Mouse (Mus musculus) embryonic facial prominence, embryonic 14.5 days (tissue): ENCODE results near the gene Tulp2. TPM values are rescaled to one million over a fixed set of nuclear protein-coding genes. Genes with fewer than 3 reads are reported as not detected.

ENCODE experiments used
- ATAC-seq: fragments of 200-750 bp; cut with Nextera tagmentation; 2 replicates; pipeline ENCODE4 v1.8.0; 2017; ENCODE audit warnings: low read depth, moderate number of reproducible peaks, moderate TSS enrichment
- DNase-seq: peaks from one replicate; pipeline ENCODE4 v3.0.0-alpha.2; 2015; ENCODE audit warnings: low spot score
- H3K27ac ChIP-seq: fragments of 300-500 bp; sonication (generic); replicated peaks from 2 replicates; pipeline ENCODE4 v1.5.1; 2014; ENCODE audit warnings: low read depth, mild to moderate bottlenecking, low read length, moderate library complexity
- H3K27me3 ChIP-seq: fragments of 300-500 bp; sonication (generic); replicated peaks from 2 replicates; pipeline ENCODE4 v1.6.1; 2014; ENCODE audit warnings: low read length; ENCODE audit not compliant: control insufficient read depth, insufficient read depth
- H3K36me3 ChIP-seq: fragments of 300-500 bp; sonication (generic); 2 replicates; pipeline ENCODE4 v1.6.1; 2014; ENCODE audit warnings: low read length, mixed read lengths; ENCODE audit not compliant: control insufficient read depth, insufficient read depth
- H3K4me1 ChIP-seq: fragments of 300-500 bp; sonication (generic); 2 replicates; pipeline ENCODE4 v1.6.1; 2014; ENCODE audit warnings: antibody characterized with exemption, low read length; ENCODE audit not compliant: control insufficient read depth, insufficient read depth
- H3K4me2 ChIP-seq: fragments of 300-500 bp; sonication (generic); 2 replicates; pipeline ENCODE4 v1.6.1; 2014; ENCODE audit warnings: low read depth, mild to moderate bottlenecking, low read length, moderate library complexity, mixed read lengths
- H3K4me3 ChIP-seq: fragments of 300-500 bp; sonication (generic); 2 replicates; pipeline ENCODE4 v1.5.1; 2014; ENCODE audit warnings: low read depth, mild to moderate bottlenecking, low read length
- H3K9ac ChIP-seq: fragments of 300-500 bp; sonication (generic); 2 replicates; pipeline ENCODE4 v1.6.1; 2014; ENCODE audit warnings: low read depth, mild to moderate bottlenecking, low read length, moderate library complexity, mixed read lengths
- H3K9me3 ChIP-seq: fragments of 300-500 bp; sonication (generic); 2 replicates; pipeline ENCODE4 v1.6.1; 2016; ENCODE audit warnings: low read length; ENCODE audit not compliant: control insufficient read depth
- WGBS: fragments of 180-500 bp; shearing (Covaris S2); extraction: QIAGEN DNeasy Blood & Tissue Kit; methylation state at CpG from one replicate; pipeline ENCODE4 v1.1.7; 2014; 5-methylcytosine and 5-hydroxymethylcytosine counted together
- polyA plus RNA-seq: library from polyadenylated mRNA; unstranded; fragments of >200 nt; fragmentation: Nextera tagmentation; extraction: Ambion mirVana; gene quantifications from 2 replicates; pipeline ENCODE4 v1.2.1, GENCODE M21; 2014

Gene Tulp2
- polyA plus RNA-seq, 1 experiment from 2014 or later = 1.2 TPM

DNA sequence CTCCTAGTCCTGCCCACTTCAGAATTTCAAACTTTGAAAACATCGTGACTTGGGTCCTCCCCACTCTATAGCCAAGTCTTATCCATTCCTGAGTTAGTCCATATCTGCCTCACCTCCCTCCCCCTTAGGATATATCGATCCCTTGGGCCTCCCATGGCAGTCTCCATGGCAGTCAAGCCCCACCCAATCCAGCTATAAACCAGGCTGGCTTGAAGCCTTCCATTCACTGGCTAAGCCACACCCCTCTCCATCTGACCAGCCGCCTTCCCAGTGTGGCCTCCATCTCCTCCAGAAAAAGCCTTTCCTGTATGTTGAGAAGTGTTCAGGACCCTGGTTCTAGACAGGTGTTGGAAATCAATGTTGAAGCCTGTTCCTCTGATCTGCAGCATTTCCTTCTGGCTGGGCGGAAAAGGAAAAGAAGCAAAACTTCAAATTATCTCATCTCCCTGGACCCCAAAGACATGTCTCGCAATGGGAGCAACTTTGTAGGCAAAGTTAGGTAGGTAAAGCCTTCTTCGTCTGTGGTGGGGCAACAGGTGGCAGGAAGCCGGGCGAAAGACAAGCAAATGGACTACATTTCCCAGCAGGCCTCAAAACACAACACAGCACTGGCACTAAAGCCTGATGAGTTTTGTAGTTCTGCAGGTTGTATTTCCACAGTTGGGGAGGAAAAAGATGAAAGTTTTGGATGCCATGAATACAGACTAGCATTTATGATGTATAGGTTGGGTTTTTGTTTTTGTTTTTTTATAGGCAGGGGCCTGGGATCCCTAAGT is 37.9 kb downstream of the Tulp2 start:
- WGBS = 80% methylated on average over 8 of the region's 8 CpGs
- peaks cover 10% of the 10 kb centered on the region; the same call in 1 of the 2 replicates for H3K36me3 ChIP-seq
- H3K27ac ChIP-seq = no peak overlapping the region
- H3K9ac ChIP-seq = no peak overlapping the region
- H3K27me3 ChIP-seq = no peaks in the 10 kb centered on the region
- no peak overlapping the region for H3K4me2 ChIP-seq
- H3K9me3 ChIP-seq = no peaks in the 10 kb centered on the region
- no peak for ATAC-seq
- no peak for DNase-seq
- H3K4me1 ChIP-seq = peaks cover 7% of the 10 kb centered on the region; the same call in 1 of the 2 replicates
- H3K4me3 ChIP-seq = no peak overlapping the region

- Histone ChIP-seq H3K27ac (no peak overlapping the region), H3K4me3 (no peak overlapping the region), H3K27me3 (no peaks in the 10 kb centered on the region), H3K4me2 (no peak overlapping the region), H3K9me3 (no peaks in the 10 kb centered on the region), H3K36me3 (peaks cover 10% of the 10 kb centered on the region; the same call in 1 of the 2 replicates), H3K4me1 (peaks cover 17% of the 10 kb centered on the region), H3K9ac (no peak overlapping the region)
- ATAC-seq (no peak), DNase-seq (no peak)
- WGBS = 87% methylated on average over 7 of the region's 7 CpGs
Observed at GRCm38 (mm10) chr7:45520605-45521004, 38.9 kb downstream of the Tulp2 start.

DNA sequence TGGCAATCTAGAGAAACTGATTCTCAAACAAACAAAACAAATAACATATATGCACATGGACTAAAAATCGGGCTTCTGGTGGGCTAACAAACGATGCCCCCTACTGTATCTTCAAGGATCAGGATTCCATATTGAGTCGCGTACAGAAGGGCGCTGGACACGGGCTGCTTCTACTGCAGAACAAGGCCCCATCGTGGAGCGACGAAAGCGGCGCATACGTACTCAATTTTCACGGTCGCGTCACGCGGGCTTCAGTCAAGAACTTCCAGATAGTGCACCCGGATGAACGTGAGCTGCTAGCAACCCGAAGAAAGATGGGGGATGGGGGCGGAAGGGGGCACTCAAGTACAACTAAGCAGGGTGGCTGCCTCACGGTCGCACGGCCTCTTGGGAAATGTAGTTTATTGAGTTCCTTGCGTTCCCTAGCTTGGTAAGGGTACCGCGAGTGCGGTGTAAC is 40.1 kb downstream of the Tulp2 start:
- H3K9ac ChIP-seq = peak overlapping the region; percentile 54
- H3K4me2 ChIP-seq = peak overlapping the region; percentile 53
- ATAC-seq (peak; percentile 83), DNase-seq (peak; percentile 98)
- whole genome bisulfite sequencing = under 1% methylated on average over 28 of the region's 28 CpGs
- peaks cover 10% of the 10 kb centered on the region; the same call in 1 of the 2 replicates for H3K36me3 ChIP-seq
- peaks cover 17% of the 10 kb centered on the region for H3K4me1 ChIP-seq
- peak overlapping the region; percentile 42 for H3K4me3 ChIP-seq
- H3K27me3 ChIP-seq = no peaks in the 10 kb centered on the region
- H3K27ac ChIP-seq = peak overlapping the region; percentile 86
- no peaks in the 10 kb centered on the region for H3K9me3 ChIP-seq

DNA sequence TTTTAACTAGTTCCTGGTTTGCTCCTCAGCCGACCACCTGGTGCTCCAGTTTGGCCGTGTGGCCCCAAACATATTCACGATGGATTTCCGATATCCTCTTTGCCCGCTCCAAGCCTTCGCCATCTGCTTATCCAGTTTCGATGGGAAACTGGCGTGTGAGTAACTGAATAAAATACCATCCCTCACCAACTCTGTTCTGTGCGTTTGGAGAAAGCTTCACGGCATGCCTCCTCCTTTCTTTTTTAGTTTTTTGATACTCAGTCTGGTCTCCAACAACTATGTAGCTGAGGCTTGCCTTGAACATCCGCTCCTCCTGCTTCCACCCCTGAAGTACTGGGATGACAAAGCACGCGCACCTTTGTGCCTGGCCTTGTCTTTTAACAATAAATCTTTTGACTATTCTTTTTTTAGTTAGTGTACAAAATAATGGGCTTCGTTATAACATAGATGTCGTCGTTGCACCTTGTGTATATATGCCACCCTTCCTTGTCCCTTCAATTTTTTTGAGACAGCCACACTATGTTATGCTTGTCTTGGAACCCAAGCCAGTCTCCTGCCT is 40.6 kb downstream of the Tulp2 start:
- WGBS = 58% methylated on average over 16 of the region's 16 CpGs
- H3K27me3 ChIP-seq = no peaks in the 10 kb centered on the region
- H3K27ac ChIP-seq = peak overlapping the region; percentile 86
- peak overlapping the region; percentile 53 for H3K4me2 ChIP-seq
- no peak for ATAC-seq
- H3K9ac ChIP-seq = peak overlapping the region; percentile 54; the same call in 1 of the 2 replicates
- peak overlapping the region; percentile 42 for H3K4me3 ChIP-seq
- H3K4me1 ChIP-seq = peaks cover 17% of the 10 kb centered on the region
- peaks cover 10% of the 10 kb centered on the region; the same call in 1 of the 2 replicates for H3K36me3 ChIP-seq
- H3K9me3 ChIP-seq = no peaks in the 10 kb centered on the region
- no peak for DNase-seq

DNA sequence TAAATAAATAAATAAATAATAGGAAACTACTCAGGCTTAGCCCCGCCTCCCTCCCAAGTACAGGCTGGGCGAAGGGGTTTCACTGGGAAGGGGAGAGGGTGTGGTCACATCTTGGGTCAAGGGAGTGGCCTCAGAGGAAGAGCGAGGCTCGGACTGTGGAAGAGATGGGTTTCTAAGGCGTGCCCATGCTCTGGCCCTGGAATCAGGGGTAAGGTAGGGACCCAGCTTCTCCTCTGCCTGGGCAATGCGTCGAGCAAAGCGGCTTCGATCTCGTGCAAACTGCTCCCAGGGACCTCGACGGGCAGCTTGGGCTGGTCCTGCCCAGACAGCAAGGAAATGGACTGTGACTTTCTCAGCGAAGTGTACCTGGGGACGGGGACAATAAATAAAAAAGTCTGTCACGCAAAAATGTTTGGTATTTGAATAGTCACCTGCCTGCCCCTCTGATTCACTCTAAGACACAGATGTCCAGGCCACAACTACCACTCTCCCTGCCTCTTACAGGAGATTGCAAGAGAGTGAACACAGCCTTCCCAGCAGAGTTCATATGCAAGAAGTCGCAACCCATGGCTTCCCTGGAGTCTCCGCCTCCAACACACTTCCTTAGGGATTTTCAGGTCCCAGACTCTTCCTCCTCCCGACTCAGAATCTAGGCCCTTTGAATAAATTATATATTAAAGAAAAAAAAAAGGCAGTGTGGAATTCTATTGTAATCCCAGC is 41.4 kb downstream of the Tulp2 start:
- H3K4me2 ChIP-seq = peak overlapping the region; percentile 13
- no peak overlapping the region for H3K9ac ChIP-seq
- no peak for DNase-seq
- WGBS = 67% methylated on average over 18 of the region's 18 CpGs
- no peak overlapping the region for H3K4me3 ChIP-seq
- ATAC-seq = no peak
- H3K9me3 ChIP-seq = no peaks in the 10 kb centered on the region
- H3K36me3 ChIP-seq = peaks cover 10% of the 10 kb centered on the region; the same call in 1 of the 2 replicates
- H3K4me1 ChIP-seq = peaks cover 17% of the 10 kb centered on the region
- no peak overlapping the region for H3K27ac ChIP-seq
- H3K27me3 ChIP-seq = no peaks in the 10 kb centered on the region

DNA sequence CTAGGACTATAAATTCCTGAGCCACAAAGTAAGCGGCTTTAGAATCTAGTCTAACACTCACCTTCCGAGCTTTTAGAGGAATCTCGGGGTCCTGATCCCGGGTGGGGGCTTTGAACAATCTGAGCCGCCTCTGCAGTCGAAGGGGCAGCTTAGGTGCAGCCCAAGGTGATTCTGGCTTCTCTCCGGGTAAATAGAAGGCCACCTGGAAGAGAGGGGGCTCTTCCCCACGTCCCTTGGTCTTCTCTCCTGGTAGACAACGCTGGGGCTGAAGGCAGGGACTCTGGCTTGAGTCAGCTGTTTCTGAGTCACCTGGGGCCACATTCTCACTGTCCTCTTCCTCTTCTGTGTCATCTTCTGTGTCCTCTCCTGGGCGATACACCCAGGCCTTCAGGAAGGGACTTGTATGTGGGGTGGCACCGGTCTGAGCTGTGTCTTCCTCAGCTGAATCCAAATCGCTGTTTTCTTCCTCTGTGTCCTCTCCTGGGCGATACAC is 42.0 kb downstream of the Tulp2 start:
- H3K9me3 ChIP-seq = no peaks in the 10 kb centered on the region
- no peak overlapping the region for H3K27ac ChIP-seq
- H3K36me3 ChIP-seq = peaks cover 10% of the 10 kb centered on the region; the same call in 1 of the 2 replicates
- DNase-seq (no peak), ATAC-seq (no peak)
- peaks cover 17% of the 10 kb centered on the region for H3K4me1 ChIP-seq
- peak overlapping the region; percentile 13 for H3K4me2 ChIP-seq
- 88% methylated on average over 13 of the region's 13 CpGs for WGBS
- H3K4me3 ChIP-seq = no peak overlapping the region
- no peak overlapping the region for H3K9ac ChIP-seq
- H3K27me3 ChIP-seq = no peaks in the 10 kb centered on the region

DNA sequence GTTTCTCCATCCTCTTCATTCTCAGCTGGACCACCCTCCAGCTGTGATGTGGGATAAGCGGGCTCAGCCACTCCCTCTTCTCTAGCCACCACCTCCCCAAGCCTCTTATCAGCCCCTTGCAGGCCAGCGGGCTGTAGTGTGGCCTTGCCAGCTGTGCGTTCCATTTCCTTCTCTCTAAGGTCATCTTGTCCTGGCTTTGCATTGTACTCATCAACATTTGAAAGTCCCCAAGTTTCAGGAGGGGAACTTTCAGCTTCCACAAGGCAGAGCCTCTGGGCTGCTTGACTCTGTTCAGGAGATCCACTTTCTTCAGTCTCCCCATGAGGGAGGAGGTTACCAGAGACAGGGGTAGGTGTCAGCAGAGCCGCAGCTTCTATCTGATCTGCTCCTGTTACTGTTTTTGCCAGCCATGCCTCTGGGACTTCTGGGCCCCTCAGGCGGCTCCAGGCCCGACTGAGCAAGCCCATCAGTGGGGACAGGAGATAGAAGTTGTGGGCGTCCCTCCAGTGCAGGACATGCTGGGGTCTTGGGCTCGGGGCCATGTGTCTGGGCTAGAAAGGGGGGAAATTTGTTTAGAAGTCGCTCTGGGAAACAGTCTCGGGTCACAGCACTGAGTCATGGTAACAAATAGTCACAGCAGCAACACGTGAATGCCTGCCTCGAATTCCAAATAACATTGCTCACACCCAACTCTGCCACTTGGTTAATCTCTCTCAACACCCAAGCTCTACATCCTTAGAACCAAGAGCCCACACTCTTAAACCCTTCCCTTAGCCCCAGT is 43.4 kb downstream of the Tulp2 start:
- Histone ChIP-seq H3K9ac (peak overlapping the region; percentile 89), H3K27me3 (no peaks in the 10 kb centered on the region), H3K4me2 (peak overlapping the region; percentile 94), H3K4me1 (peaks cover 21% of the 10 kb centered on the region), H3K9me3 (no peaks in the 10 kb centered on the region), H3K4me3 (peak overlapping the region; percentile 77), H3K36me3 (peaks cover 10% of the 10 kb centered on the region; the same call in 1 of the 2 replicates), H3K27ac (peak overlapping the region; percentile 94)
- DNase-seq (no peak), ATAC-seq (no peak)
- 25% methylated on average over 9 of the region's 12 CpGs for WGBS
